Mouse (Mus musculus) B cell, adult 2 months (primary cell): ENCODE results near the gene Anks4b.

Experiments used
- DNase-seq, 2 experiments: peaks; one replicate each; pipeline ENCODE4 v3.0.0; 2022

Anks4b gene

DNA sequence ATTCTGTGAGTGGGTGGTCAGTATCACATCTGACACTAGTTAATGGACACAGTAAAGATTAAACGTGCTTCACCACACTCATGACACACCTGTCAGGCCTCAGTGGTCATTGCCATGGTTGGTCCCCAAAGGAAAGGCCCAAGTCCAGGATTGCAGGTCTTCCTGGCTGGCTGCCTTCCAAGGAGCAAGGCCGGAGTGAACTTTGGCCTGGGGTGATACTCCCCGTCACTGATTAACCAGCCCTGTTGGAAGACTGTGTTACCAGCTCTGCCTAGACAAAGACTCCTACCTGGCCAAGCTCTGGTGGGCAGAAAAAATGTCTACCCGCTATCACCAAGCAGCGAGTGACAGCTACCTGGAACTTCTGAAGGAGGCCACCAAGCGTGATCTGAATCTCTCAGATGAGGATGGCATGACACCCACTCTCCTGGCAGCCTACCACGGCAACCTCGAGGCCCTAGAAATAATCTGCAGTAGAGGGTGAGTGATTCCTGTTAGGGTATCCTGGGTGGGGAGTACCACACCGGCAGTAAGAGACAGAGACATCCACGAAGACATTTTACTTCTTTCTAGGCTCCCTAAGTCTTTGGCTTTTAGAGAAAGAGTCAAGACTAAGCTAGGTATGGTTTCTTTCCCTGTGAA, at the start of gene Anks4b:
TSS of gene Anks4b (plus strand) at position 256 of the 642 bp plus-strand sequence.
- no peak for DNase-seq

DNA sequence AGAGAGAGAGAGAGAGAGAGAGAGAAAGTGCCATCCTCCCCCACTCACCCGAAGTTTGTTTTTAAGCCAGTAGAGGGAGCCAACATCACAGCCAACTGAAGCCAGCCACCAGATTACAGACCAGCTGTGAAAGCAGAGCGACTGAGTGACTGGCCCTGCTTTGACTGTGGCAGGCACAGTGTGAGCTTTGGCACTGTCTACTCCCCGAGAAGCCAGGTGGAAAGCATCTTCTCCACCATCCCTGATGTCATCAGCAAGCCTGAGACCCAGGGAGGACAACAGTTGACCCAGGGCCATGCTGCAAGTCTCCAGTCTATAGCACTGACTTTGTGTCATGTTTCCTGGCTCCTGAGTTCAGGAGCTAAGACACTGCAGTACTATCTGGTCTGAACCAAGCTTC, 48.8 kb upstream of the Anks4b start:
- DNase-seq: peak; percentile 11 to 14

DNA sequence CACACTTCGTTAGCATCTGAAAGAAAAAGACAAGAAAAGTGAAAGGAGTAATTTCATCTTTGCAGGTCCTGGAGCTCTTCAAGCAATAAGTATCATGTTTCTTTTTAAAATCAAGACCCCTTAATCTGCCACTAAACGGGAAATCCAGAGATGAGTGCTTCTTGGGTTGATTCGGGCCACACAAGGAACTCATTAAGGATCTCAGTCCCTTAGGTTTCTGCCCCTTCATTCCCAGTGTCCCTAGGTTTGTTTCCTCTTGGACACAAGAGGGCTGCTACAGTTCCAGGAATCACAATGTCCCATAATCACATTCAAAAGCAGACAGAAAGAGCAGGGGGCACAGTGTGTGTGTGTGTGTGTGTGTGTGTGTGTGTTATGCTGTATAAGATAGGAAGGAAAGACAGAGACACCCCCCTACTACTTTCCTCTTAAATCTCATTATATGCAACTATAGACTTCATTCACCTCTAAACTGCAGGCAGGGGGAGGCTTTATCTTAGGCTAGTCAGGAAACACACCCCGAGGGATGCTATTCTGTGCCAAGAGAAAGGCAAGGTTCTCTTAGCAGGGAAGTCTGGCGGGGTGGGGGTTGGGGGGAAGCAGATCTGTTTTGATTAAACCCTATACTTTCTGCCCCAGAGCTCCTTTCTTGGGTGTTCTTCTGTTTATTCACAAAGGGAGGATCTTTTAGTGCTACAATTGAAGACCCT, 46.5 kb upstream of the Anks4b start:
- DNase-seq: no peak

DNA sequence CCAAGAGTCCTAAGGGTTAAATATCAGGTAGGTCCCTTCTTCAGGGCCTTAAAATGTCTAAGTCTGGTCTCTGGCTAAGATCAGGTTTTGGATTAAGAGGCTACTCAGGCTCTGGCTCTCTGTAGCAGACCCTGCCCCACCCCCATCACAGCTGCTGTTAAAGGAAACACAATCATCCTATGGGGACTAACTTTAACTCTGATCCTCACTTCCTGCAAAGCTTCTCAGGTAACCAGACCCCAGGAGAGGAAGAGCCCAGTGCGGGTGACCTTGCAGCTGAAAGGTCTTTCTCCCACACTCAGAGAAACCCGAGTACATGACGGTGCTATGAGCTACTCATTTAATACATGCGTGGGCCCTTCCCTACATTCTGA, 46.0 kb upstream of the Anks4b start:
- DNase-seq: no peak

DNA sequence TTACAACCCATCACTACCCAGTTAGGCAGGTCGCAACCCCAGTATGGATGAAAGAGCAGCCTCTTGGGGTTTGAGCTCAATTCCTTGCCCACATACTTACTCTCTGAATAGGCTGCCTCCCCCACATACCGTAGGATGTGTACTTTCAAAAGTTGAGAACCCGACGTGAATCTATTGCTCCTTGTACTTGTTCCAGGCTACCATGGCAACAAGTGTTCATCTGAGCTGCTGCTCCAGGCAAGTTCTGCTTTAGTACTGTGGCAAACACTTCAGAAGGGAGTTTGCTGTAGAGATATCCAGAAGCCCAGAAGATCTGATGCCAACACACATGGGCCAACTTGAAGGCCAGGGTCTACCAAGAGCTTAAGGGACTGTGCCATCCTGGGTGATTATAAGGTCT, 44.7 kb upstream of the Anks4b start:
- no peak for DNase-seq

DNA sequence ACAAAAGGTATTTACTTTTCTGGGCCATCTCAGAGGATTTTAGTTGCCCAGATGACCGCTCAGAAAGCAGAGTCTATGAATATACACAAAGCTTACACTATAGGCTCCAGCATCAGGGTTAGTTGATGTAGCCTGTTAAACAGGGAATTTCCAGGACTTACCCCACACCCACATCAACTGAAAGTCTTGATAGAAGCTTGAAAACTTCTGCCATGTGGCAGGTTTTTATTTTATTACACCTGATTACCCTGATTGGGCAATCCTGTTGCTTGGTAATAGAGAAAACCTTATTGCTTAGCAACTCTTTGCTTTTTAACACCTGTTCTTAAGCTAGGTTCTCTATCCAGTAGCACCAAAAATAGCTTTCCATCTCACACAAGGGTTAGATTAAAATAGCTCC, 30.9 kb upstream of the Anks4b start:
- no peak for DNase-seq

DNA sequence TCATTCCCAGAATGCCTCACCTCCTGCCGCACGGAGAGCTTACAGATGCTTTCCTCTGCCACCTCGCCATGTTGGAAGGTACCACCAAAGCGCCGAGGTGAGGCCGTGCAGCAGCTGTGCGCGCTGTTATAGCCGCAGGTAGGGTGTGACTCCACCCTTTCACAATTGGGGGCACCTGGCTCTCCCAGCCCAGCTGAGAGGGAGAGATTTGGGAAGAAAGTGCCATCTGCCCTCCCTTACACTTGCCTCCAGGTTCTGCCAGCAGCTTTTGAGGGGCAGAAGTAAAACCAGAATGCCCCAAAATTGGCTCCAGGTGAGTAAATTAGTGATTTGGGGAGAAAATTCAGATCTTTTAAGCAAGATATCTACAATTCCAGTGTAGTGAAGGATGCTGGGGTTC, 28.5 kb upstream of the Anks4b start, which contains the start of gene Zp2:
TSS of gene Zp2 (minus strand) at position 101 of the 400 bp plus-strand sequence.
- DNase-seq: no peak

DNA sequence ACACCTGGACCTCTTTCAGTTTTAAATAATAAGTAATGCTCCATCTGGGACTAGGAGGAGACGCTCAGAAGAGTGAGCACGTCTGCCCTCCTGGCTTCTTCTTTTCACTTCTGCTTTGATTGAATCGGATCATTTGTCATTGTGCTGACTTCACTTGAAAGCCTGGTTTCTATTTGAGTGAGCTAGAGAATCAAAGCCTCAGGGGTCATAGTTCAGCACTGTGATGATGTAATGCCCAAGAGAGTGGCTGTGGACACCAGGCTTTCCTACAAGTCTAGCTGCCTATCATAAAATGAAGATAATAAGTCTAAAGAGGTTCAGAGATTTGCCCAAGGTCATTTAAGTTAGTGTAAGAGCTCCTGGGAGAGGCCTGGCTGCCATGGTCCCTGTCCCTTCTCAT, 23.4 kb upstream of the Anks4b start:
- DNase-seq: no peak

DNA sequence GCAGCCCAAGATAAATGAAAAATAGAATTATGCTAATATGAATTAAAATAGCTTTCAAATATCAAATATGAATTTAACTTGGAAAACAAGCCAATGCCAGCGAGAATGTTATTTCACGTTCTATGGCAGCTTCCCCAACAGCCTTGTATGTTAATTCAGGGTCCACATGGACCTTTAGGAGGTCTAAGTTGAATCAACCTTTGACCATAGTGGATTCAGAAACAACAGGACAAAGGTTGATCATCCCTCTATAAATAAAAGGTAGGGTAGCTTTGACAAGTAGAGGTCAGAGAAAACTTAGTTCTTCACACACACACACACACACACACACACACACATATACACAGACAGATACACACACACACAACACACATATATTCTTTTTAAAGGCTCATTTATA, 22.8 kb upstream of the Anks4b start:
- DNase-seq: no peak

DNA sequence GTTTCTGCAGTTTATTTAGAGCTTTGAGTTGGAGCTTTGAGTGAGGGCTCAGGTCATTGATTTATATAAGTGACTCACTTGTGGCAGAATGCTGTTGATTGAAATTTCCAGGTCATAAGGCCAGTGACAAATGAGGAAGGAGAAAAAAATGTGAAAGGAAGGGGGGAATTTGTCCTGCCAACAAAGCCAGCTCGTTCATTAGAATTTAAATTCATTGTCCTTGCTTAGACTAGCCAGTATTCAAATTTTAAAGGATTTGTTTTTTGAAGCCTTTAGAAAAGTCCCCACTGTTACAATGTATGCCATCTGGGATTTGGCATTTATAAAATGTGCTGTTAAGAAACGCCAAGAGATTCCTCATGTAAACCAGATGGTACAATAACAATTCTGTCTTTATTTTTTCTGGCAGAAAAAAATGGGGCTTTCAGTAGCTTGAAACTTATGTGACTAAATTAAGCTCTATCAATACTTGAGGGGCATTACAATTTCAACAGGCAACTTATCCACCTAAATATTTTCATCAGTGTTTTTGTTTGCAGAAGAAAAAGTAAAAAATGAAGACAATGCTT, 16.7 kb upstream of the Anks4b start:
- no peak for DNase-seq

DNA sequence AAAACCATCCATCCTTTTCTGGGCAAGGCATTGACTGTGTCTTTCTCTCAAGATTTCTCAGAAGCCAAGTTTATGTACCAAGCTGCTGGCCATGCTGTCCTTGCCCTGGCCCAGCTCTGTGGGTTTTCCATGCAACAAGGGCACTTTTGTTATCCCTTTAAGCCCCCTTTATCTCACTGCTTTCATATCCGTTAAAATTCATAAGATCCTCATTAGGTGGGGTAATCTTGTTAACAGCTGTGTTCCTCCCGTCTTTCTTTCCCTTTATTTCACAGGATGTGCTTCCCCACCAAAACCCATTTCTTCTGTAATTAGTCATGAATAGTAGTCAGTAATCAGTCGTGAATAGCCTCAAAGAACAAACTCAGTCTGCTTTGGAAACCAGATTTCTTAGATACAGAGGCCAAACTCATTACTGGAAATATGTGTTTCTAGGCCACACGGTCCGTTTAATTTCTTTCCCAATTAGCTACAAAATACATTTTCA, 16.0 kb upstream of the Anks4b start:
- no peak for DNase-seq

DNA sequence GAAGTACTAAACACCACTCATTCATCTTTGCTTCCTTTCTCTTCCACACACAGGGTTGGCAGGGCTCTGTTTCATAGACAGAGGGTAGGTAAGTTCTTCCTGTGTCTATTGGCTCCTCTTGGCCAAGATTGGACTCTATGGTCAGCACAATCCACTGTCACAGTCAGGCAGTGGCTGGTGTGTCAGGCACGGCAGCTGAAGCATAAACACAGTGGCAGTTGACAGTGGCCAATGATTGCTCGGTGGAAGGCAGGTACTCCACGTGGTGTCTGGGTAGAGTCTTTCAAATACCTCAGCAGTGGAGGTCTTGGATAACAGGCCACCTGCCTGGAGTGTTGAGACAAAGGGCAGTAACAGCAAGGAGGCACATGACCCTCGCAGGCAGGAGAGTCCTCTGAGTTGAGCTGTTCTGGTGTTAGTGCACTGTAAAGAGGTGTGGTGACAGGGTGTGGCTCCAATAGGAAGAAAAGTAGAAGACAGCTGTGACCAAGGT, 15.5 kb upstream of the Anks4b start:
- DNase-seq: no peak

DNA sequence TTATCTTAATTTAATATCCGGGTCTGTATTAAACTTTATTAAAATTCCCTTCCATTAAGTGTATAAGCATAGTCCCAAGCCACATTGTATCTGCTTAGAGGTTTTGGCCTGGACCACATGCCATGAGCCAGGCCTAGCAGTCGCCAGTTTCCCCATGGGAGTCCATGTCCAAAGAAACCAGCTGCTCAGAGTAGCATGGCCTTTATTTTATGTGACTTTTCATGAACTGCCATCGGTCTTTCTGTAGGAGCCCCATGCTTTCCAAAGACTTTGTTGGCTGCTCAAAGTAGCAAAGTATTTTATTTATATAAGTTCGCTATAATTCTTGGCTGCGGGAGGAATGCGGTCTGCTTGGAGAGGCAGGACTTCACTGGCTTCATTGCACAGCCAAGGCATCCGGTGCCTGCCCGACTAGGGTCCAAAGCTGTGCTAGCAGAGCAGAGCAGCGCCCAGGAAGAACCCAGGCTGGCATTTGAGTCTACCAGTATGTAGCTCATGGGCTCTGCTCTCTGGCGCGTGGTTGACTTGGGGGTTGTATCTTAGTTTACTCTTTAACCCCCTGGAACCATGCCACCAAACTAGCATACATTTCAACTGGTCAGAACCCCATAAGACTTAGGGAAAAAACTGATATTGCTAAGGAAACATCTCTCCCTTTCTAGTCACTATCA, 9.9 kb upstream of the Anks4b start:
- DNase-seq: no peak

DNA sequence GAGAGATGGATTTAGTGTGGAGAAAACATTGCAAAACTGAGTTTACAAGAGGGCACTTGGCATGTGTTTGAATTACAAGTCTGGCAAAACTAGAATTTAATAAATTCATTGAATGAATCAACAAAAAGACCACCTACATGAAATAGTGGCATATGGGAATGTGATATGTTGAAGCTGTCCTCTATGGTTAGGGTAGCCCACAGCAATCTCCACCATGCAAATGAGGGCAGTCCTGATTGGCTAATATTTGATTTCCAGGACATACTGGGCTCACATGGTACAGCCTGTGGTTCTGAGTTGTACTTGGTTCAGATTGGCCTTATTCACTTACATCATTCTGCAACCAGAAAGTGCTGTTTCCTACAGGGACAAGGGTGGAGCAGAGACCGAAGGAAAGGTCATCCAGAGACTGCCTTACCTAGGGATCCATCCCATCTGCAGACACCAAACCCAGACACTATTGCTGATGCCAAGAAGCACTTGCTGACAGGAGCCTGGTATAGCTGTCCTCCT, 1.4 kb upstream of the Anks4b start:
- no peak for DNase-seq

DNA sequence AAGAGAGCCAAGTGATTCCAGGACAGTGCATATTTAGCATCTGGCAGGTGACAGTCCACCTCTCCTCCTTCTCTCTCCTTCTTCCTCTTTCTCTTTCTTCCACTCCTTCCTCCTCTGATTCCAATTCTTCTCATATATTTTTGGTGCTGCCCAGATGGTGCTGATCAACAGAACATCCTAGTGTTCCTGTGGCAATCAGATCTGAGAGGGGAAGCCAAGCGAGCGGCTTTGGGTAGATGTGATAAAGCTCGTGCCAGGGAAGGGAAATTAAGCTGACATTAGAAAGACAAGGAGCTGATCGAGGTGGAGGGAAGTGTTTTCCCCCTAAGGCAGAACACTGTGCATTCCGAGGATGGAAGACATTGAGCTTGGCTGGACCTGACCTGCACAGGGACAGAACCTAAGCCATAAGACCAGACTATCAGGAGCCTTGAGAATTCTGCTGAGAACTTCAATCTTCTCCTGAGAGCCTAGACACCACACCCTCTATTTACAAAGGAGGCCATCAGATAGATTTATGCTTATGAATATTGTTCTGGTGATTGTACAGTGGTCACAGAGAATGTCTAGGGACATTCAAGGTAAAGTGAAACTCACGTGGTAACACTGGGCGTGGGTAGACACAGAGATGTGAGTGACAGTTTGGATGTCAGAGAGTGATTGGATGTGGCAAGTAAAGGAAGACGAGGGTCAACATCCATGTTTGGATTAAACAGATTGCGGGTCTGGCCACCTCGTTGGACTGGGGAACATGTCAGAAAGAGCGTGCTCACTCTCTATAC, 1.3 kb downstream of the Anks4b start:
- no peak for DNase-seq

DNA sequence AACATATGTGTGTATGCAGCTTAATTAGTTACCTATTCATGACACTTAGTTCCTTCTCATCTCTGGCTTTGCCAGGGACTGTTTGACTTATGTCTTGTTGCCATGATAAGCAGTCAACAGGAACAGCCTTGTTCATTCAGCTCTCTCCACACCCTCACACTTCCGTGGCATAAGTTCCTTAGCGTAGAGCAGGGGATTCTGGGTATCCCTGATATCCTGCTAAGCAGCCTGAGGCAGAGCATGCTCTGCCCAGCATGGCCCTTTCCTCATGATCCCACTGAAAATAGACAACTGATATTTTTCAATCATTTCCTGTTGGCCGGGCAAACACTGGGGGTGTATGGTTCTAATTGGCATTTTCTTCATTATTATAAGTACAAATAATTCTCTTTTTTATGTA, 4.0 kb downstream of the Anks4b start:
- DNase-seq: no peak

DNA sequence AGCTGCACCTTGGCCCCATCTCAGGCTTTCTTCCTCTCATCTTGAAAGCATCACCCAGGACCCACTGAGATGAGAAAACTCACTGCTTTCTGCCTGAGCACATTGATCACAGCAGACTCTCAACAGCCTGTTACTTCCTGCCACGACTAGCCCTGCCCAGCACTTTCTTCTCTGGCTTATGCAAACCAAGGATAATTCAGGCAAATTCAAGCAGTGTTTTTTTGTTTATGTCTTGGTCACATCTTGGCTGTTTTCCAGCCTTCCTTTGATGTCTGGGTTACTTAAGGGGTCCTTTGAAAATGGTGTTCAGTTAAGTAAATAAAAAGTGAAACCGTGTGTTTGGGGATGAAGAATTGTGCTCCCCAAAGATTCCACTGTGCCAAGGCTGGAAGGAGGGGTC, 5.3 kb downstream of the Anks4b start:
- DNase-seq: no peak

DNA sequence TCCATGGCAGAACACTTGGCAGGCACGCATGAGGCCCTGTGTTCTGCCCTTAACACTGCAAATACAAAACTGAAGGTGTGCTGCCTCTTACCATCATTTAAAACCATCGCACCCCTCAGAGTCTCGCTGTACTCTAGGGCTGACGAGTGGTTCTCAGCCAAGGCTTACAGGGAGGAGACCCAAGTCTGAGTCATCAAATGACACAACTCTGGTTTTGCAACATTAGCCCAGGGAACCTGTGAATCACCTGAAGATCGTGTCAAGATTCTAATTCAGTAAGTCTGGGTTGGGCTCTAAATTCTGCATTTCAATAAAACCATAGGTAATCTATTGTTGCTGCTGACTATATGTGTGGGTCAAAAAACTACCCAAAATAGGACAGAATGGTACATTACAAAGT, 6.9 kb downstream of the Anks4b start:
- no peak for DNase-seq

DNA sequence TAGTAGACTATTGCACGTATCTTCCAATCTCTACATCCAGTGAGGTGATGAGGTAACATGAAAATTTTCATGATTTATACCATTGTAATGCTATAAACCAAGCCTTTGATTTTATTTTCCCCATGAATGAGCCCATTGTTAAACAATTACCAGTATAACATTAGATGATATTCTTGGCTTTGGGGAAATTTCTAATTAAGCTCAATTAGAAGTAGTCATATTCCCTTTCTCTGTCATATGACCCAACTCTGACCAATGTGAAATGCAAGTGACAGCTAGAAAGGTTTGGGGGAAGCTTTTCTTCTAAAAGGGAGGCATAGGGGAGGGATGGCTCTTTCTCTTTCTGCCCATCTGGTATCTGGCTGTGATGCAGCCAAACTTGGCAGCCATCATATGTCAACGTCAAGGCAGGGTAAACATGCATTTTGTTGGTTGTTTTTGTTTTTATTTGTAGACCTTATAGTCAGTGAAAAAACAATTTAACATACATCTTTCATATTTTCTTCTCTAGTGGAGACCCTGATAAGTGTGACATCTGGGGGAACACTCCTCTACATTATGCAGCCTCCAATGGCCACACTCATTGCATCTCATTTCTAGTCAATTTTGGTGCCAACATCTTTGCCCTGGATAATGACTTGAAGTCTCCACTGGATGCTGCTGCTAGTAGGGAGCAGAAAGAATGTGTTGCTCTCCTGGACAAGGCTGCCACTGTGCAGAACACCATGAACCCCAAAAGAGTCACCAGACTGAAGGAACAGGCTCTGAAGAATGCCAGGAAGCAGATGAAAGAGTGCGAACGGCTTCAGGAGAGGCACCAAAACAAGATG, 8.0 kb downstream of the Anks4b start:
- DNase-seq: no peak

DNA sequence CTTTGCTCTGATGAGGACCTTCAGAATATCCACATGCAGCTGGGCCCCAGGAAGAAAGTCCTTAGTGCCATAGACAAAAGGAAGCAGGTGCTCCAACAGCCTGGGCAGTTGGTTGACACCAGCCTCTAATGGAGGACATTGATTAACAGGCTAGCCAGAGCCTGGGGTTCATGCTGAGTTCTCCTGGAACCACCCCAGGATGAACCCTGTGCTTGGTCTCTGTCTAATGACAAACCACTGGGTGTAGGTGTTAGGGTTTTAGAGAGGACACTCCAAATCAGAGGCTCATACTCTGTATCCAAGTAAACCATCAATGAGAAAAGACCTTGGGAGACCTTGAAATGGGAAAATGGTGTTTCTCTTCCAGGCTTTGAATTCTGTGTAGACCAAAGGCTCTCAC, 9.2 kb downstream of the Anks4b start:
- DNase-seq: no peak

DNA sequence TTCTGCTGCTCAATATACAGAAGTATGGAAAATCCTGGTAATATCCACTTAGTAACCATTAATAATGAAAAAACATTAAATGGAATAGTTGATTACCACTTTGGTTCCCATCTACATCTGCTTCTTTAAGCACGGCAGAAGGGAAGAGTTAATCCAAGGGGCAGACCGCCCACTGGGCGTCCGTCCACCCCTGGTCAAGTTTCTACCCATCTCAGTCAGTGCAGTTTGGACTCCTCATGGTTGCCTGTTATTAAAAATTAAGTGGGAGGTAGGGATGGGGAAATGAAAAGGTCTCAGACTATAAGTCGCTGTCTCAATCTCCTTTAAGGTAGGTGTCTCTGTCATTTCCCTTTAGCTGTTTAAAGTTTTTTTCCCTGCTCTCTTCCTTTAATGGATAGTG, 15.3 kb downstream of the Anks4b start:
- no peak for DNase-seq
